Mouse (Mus musculus): ENCODE results near the gene Atp6v0a4.

- TF ChIP-seq CTCF (IDR thresholded peaks at IDR 0.05; ENCODE audit: borderline replicate concordance, insufficient read depth, low read depth, low read length), result no peak
- TF ChIP-seq POLR2A (IDR thresholded peaks at IDR 0.05; ENCODE audit: borderline replicate concordance, insufficient read depth, low read length), result no peak
Measured at GRCm38 (mm10) chr6:38080364-38080763, 44.0 kb downstream of the Atp6v0a4 start.
